Mouse (Mus musculus): ENCODE measurements around the gene Elp1. TPM values are rescaled to one million over a fixed set of nuclear protein-coding genes. Genes with fewer than 3 reads are reported as not detected.

Gene Elp1
- polyA plus RNA-seq (2014; fragmentation: Nextera tagmentation; extraction: Ambion mirVana): 101 and 105 TPM in 2 replicates

DNA sequence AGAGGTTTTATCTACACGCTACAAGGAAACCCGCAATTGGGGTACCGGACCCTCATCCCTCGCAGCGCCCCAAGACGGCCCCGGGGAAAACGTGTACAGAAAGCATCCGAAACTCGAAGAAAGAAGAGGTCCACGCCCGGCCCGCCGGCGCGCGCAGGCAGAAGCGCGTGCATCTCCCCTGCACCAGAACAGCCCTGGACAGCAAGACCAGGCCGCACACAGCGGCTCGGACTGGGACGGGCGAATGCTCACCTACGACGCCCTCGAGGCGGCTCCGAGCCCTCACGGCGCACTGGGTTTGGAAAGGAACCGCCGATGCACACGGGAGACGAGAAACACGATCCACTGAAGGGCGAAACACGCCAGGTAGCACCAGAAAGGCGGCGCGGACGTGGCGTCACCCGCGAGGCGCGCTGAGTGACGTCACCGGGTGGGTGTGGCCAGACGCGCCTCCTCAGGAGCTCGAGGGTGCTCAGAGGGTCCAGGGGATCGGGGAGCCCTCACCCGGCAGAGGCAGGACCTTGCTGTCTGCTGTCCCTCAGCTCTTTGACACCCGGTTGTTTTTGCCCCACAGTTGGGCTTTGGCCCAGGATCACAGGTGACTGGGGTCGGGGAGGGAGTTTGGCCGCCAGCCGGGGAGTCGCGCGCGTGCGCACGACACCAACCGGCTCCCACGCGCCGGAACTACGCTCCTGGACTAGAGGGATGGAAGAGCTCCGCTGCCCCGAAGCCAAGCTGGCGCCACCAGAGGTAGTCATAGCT lies at the start of gene Elp1, which contains the start of gene Fam206a:
TSS of gene Elp1 (minus strand) at position 425 of the 762 bp plus-strand sequence.
TSS of gene Fam206a (plus strand) at position 439 of the 762 bp plus-strand sequence.
- peak; percentile 96 for ATAC-seq (ENCODE audit: insufficient number of reproducible peaks, low FRiP score, low TSS enrichment, low read depth)
- Histone ChIP-seq H3K27me3 (ENCODE audit: control insufficient read depth, insufficient read depth, low read length) (no peaks in the 10 kb centered on the region), H3K4me1 (ENCODE audit: control insufficient read depth, insufficient read depth, low read length) (peaks cover 15% of the 10 kb centered on the region; the same call in 1 of the 2 replicates), H3K4me2 (ENCODE audit: low read depth, severe bottlenecking) (peak within 1 kb of the TSS; percentile 76), H3K27ac (replicated peaks; ENCODE audit: low read depth, low read length) (0 out of 2 replicates have a peak within 1 kb of the TSS, but pooled peaks have one; percentile 36), H3K4me3 (ENCODE audit: low read depth, low read length) (peak within 1 kb of the TSS; percentile 93), H3K9ac (ENCODE audit: low read length) (peak within 1 kb of the TSS; percentile 91), H3K9me3 (ENCODE audit: control insufficient read depth, low read length) (no peaks in the 10 kb centered on the region), H3K36me3 (ENCODE audit: control insufficient read depth, insufficient read depth, low read length) (peaks cover 14% of the 10 kb centered on the region)
- under 1% methylated on average over 72 of the region's 72 CpGs for WGBS
- DNase-seq (ENCODE audit: low spot score): peak; percentile 98

DNA sequence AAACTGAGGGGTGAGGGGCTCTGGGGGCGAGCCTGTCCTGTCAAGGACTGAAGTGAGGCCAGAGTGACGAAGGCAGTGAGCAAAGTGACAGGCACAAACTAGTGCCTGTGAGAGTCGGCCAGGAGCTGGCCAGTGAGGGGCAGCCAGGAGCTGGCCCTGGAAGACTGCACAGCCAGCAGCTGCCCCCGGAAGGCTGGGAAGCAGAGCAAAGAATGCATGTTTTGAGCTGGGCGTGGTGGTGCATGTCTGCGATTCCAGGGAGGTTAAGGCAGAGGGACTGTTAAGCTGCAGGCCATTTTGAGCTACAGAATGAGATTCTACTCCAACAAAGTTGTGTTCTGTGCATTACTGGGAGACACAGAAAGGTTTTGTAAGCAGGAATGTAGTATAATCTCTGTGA lies 48.6 kb upstream of the Elp1 start:
- 39% methylated on average over 6 of the region's 6 CpGs for WGBS
- H3K9me3 ChIP-seq (ENCODE audit: control insufficient read depth, low read length): no peaks in the 10 kb centered on the region
- ATAC-seq (ENCODE audit: insufficient number of reproducible peaks, low FRiP score, low TSS enrichment, low read depth) (no peak), DNase-seq (ENCODE audit: low spot score) (peak; percentile 28)
- H3K4me2 ChIP-seq (ENCODE audit: low read depth, severe bottlenecking): no peak overlapping the region
- H3K27ac ChIP-seq (replicated peaks; ENCODE audit: low read depth, low read length): no peak overlapping the region
- no peaks in the 10 kb centered on the region for H3K4me1 ChIP-seq (ENCODE audit: control insufficient read depth, insufficient read depth, low read length)
- H3K27me3 ChIP-seq (ENCODE audit: control insufficient read depth, insufficient read depth, low read length): no peaks in the 10 kb centered on the region
- no peak overlapping the region for H3K4me3 ChIP-seq (ENCODE audit: low read depth, low read length)
- no peak overlapping the region for H3K9ac ChIP-seq (ENCODE audit: low read length)
- H3K36me3 ChIP-seq (ENCODE audit: control insufficient read depth, insufficient read depth, low read length): peaks cover 2% of the 10 kb centered on the region; the same call in 1 of the 2 replicates

DNA sequence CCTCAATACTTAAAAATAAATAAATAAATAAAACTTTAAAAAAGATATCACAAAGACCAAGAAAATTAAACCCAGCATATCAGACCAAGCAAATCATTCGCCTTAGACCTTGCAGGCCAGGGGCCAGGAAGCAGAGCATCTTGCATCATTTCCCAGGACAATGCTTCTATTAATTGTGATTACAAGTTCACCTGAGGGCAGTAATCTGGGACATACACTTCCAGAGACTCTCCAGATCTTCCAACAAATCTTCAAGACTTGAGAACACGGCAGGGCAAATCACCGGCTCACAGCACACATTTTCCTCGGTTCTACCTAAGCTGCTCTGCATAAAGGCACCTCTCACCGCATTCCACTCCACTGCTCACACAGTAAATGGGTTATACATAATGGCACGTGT lies 45.9 kb upstream of the Elp1 start:
- Histone ChIP-seq H3K36me3 (ENCODE audit: control insufficient read depth, insufficient read depth, low read length) (peaks cover 6% of the 10 kb centered on the region; the same call in 1 of the 2 replicates), H3K27me3 (ENCODE audit: control insufficient read depth, insufficient read depth, low read length) (no peaks in the 10 kb centered on the region), H3K9ac (ENCODE audit: low read length) (no peak overlapping the region), H3K9me3 (ENCODE audit: control insufficient read depth, low read length) (no peaks in the 10 kb centered on the region), H3K4me3 (ENCODE audit: low read depth, low read length) (no peak overlapping the region), H3K27ac (replicated peaks; ENCODE audit: low read depth, low read length) (no peak overlapping the region), H3K4me1 (ENCODE audit: control insufficient read depth, insufficient read depth, low read length) (no peaks in the 10 kb centered on the region), H3K4me2 (ENCODE audit: low read depth, severe bottlenecking) (no peak overlapping the region)
- ATAC-seq (ENCODE audit: insufficient number of reproducible peaks, low FRiP score, low TSS enrichment, low read depth): no peak
- no peak for DNase-seq (ENCODE audit: low spot score)
- 89% methylated on average over 6 of the region's 6 CpGs for WGBS

DNA sequence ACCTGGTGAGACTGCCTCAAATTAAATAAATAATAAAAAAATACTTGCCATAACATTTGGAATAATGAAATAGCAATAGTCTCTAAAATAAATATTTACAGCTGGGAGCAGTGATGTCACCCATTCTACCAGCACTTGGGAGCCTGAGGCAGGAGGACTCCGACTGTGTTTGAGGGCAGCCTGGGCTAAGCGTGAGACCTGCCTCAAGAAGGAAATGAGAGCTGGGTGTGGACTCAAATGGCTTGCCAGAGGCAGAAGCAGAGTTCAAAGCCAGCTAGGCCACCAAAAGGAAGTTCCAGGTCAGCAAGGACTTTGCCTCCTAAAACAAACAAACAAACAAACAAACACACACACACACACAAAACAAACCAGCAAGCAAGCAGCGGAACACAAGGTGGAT lies 45.3 kb upstream of the Elp1 start:
- Histone ChIP-seq H3K4me2 (ENCODE audit: low read depth, severe bottlenecking) (no peak overlapping the region), H3K9ac (ENCODE audit: low read length) (no peak overlapping the region), H3K4me3 (ENCODE audit: low read depth, low read length) (no peak overlapping the region), H3K9me3 (ENCODE audit: control insufficient read depth, low read length) (no peaks in the 10 kb centered on the region), H3K4me1 (ENCODE audit: control insufficient read depth, insufficient read depth, low read length) (no peaks in the 10 kb centered on the region), H3K27me3 (ENCODE audit: control insufficient read depth, insufficient read depth, low read length) (no peaks in the 10 kb centered on the region), H3K27ac (replicated peaks; ENCODE audit: low read depth, low read length) (no peak overlapping the region), H3K36me3 (ENCODE audit: control insufficient read depth, insufficient read depth, low read length) (peaks cover 6% of the 10 kb centered on the region; the same call in 1 of the 2 replicates)
- DNase-seq (ENCODE audit: low spot score): no peak
- ATAC-seq (ENCODE audit: insufficient number of reproducible peaks, low FRiP score, low TSS enrichment, low read depth): no peak
- 91% methylated on average over 3 of the region's 3 CpGs for WGBS

DNA sequence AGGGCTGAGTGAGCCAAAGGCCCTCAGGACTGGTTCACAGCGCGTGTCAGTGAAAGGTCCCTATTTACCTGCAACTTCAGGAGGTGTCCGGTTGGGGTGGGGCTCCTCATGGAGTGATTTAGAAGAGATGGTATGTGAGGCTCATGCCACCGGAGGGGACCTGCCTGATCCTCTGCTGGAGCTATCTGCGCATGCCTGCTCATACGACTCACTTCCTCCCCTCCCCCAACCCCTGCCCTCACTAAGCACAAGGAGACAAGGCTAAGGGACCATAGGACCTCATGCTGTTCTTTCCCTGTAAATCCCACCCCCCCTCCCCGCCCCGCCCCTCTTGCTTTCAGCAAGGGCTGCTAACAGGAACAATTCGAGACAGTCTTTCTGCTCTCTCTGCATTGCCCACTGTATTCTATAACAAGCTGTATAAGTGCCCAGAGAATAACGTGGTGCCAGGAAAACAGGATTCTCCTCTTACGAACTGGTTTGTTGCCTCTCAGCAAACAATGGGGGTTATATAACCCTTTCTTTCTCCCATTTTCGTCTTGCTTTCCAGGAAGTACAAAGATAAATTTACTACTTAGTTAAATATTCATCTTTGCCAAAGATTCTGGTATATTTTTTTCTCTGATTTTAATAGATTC lies 43.9 kb upstream of the Elp1 start:
- Histone ChIP-seq H3K9me3 (ENCODE audit: control insufficient read depth, low read length) (no peaks in the 10 kb centered on the region), H3K36me3 (ENCODE audit: control insufficient read depth, insufficient read depth, low read length) (peaks cover 6% of the 10 kb centered on the region; the same call in 1 of the 2 replicates), H3K27me3 (ENCODE audit: control insufficient read depth, insufficient read depth, low read length) (no peaks in the 10 kb centered on the region), H3K4me2 (ENCODE audit: low read depth, severe bottlenecking) (no peak overlapping the region), H3K9ac (ENCODE audit: low read length) (no peak overlapping the region), H3K27ac (replicated peaks; ENCODE audit: low read depth, low read length) (no peak overlapping the region), H3K4me3 (ENCODE audit: low read depth, low read length) (no peak overlapping the region), H3K4me1 (ENCODE audit: control insufficient read depth, insufficient read depth, low read length) (no peaks in the 10 kb centered on the region)
- WGBS: 73% methylated on average over 12 of the region's 12 CpGs
- DNase-seq (ENCODE audit: low spot score) (no peak), ATAC-seq (ENCODE audit: insufficient number of reproducible peaks, low FRiP score, low TSS enrichment, low read depth) (no peak)

DNA sequence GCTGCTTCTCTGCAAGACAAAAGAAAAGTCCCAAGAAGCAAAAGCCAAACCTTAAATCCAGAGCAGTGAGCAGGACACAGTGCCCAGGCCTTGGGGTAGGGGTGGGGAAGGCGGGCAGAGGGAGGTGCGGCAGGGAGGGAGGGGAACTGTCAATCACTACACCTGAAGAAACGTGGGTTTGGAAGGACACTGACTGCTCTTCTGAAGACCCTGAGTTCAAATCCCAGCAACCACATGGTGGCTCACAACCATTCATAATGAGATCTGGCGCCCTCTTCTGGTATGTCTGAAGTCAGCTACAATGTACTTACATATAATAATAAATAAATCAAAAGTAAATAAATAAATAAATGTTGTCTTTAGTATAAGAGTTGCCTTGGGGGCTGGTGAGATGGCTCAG lies 42.8 kb upstream of the Elp1 start:
- H3K27ac ChIP-seq (replicated peaks; ENCODE audit: low read depth, low read length): no peak overlapping the region
- ATAC-seq (ENCODE audit: insufficient number of reproducible peaks, low FRiP score, low TSS enrichment, low read depth) (no peak), DNase-seq (ENCODE audit: low spot score) (no peak)
- H3K9ac ChIP-seq (ENCODE audit: low read length): no peak overlapping the region
- WGBS: 92% methylated on average over 4 of the region's 4 CpGs
- no peak overlapping the region for H3K4me2 ChIP-seq (ENCODE audit: low read depth, severe bottlenecking)
- no peaks in the 10 kb centered on the region for H3K27me3 ChIP-seq (ENCODE audit: control insufficient read depth, insufficient read depth, low read length)
- H3K4me1 ChIP-seq (ENCODE audit: control insufficient read depth, insufficient read depth, low read length): no peaks in the 10 kb centered on the region
- H3K36me3 ChIP-seq (ENCODE audit: control insufficient read depth, insufficient read depth, low read length): peaks cover 6% of the 10 kb centered on the region; the same call in 1 of the 2 replicates
- no peaks in the 10 kb centered on the region for H3K9me3 ChIP-seq (ENCODE audit: control insufficient read depth, low read length)
- no peak overlapping the region for H3K4me3 ChIP-seq (ENCODE audit: low read depth, low read length)

DNA sequence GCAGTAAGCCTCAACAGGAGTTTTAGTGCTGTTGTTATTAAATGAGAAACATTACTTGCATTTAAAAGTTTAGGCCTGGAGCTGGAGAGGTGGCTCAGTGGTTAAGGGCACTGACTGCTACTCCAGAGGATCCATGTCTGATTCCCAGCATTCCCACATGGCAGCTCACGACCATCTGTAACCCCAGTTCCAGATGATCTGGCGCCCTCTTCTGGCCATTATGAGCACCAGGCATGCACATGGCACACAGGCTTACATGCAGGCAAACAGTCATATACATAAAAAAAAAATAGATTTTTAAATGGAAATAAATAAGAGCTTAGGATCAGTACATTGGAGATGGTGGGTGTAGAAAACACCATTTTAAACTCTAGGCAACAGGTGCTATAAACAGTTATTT lies 41.8 kb upstream of the Elp1 start:
- H3K9ac ChIP-seq (ENCODE audit: low read length): no peak overlapping the region
- H3K4me1 ChIP-seq (ENCODE audit: control insufficient read depth, insufficient read depth, low read length): no peaks in the 10 kb centered on the region
- H3K36me3 ChIP-seq (ENCODE audit: control insufficient read depth, insufficient read depth, low read length): peaks cover 6% of the 10 kb centered on the region; the same call in 1 of the 2 replicates
- H3K27me3 ChIP-seq (ENCODE audit: control insufficient read depth, insufficient read depth, low read length): no peaks in the 10 kb centered on the region
- no peak overlapping the region for H3K27ac ChIP-seq (replicated peaks; ENCODE audit: low read depth, low read length)
- DNase-seq (ENCODE audit: low spot score) (no peak), ATAC-seq (ENCODE audit: insufficient number of reproducible peaks, low FRiP score, low TSS enrichment, low read depth) (no peak)
- no peak overlapping the region for H3K4me3 ChIP-seq (ENCODE audit: low read depth, low read length)
- no peaks in the 10 kb centered on the region for H3K9me3 ChIP-seq (ENCODE audit: control insufficient read depth, low read length)
- no peak overlapping the region for H3K4me2 ChIP-seq (ENCODE audit: low read depth, severe bottlenecking)
- WGBS: 94% methylated on average over 2 of the region's 2 CpGs

DNA sequence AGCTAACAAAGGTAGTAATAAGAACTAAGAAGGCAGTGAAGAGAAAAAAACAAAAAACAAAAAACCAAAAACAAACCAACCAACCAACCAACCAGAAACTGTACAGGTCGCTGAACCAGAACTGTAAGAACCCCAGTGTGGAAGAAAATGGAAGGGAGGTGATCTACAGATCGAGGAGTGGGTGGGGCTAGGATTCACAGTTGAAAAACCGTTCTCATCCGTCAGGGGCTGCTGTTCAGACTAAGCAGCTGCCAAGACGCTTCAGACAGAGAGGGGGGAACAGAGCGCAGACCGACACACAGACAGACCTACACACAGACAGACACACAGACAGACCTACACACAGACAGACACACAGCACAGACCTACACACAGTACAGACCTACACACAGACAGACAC lies 40.4 kb upstream of the Elp1 start:
- no peak for DNase-seq (ENCODE audit: low spot score)
- H3K4me1 ChIP-seq (ENCODE audit: control insufficient read depth, insufficient read depth, low read length): no peaks in the 10 kb centered on the region
- H3K36me3 ChIP-seq (ENCODE audit: control insufficient read depth, insufficient read depth, low read length): peaks cover 6% of the 10 kb centered on the region; the same call in 1 of the 2 replicates
- no peak for ATAC-seq (ENCODE audit: insufficient number of reproducible peaks, low FRiP score, low TSS enrichment, low read depth)
- H3K27ac ChIP-seq (replicated peaks; ENCODE audit: low read depth, low read length): no peak overlapping the region
- H3K9me3 ChIP-seq (ENCODE audit: control insufficient read depth, low read length): no peaks in the 10 kb centered on the region
- WGBS: 89% methylated on average over 7 of the region's 7 CpGs
- H3K9ac ChIP-seq (ENCODE audit: low read length): no peak overlapping the region
- H3K4me3 ChIP-seq (ENCODE audit: low read depth, low read length): no peak overlapping the region
- no peaks in the 10 kb centered on the region for H3K27me3 ChIP-seq (ENCODE audit: control insufficient read depth, insufficient read depth, low read length)
- H3K4me2 ChIP-seq (ENCODE audit: low read depth, severe bottlenecking): no peak overlapping the region

Data from limb, embryonic 11.5 days (tissue).